Mouse (Mus musculus) urinary bladder, postnatal 0 days (tissue): ENCODE data around the gene Tdp2. TPM values are rescaled to one million over a fixed set of nuclear protein-coding genes. Genes with fewer than 3 reads are reported as not detected.

ENCODE experiments used
- polyA plus RNA-seq: library from polyadenylated mRNA; unstranded; fragments of >200 nt; fragmentation: Nextera tagmentation; extraction: Ambion mirVana; gene quantifications from 2 replicates; pipeline ENCODE4 v1.2.1, GENCODE M21; 2015

Tdp2 gene
- 19.6 and 20.8 TPM in 2 replicates for polyA plus RNA-seq

DNA sequence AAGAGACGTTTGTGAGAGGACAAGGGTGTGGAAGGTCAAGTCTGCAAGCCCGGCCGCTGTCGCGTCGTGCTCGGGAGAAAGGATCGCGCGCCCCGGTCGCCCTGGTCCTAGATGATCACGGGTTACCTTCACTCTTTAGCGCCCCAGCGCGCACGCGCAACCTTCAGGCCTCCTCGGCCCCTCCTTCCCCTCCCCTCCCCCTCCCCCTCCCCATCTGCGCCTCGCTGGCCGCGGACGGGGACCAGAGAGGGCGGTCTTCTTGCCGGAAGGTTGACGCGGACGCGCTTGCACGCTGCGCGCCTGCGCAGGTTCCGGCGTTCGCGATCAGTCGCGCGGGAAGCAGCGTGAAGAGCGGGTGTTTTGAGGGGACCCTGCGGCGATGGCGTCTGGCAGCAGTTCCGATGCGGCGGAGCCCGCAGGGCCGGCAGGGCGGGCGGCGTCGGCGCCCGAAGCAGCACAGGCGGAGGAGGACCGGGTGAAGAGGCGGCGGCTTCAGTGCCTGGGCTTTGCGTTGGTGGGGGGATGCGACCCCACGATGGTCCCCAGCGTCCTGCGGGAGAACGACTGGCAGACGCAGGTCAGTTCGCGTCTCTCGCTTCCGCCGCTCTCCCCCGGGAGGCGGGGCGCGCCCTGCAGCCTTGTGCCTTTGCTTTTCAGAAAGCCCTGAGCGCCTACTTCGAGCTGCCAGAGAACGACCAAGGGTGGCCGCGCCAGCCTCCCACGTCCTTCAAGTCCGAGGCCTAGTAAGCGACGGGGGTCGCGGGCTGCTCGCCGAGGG lies at the start of gene Tdp2, which contains the start of gene Acot13:
Tdp2 (plus strand) TSS at position 327 of the 778 bp plus-strand sequence.
Acot13 (minus strand) TSS at position 188 of the 778 bp plus-strand sequence.

DNA sequence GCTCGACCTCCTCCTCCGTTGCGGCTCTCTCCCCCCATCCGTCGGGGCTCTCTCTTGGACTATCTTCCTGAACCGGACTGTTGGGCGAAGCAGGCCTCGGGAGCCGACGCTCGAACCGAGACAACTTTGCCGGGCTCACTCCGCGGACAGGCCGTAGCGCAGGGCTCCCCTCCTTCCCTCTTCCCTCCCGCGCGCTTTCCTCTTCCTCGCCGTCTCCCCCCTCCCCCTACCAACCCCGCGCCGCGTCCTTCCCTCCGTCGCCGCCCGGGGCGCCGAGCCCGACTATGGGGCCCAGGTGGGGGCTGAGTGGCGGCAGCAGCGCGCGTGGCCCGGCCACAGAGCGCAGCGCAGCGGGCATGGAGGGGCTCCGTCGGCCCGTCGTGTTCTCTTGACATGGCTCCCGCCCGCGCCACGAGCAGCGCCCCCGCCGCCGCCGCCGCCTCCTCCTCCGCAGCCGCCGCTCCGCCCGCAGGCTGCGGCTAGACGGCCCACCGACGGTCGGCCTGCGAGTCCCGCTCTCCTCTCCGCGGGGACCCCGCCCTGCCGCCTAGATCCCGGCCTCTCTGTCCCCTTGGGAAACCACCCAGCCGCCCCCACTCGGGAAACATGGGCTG lies 30.1 kb upstream of the Tdp2 start, which contains the start of gene BC005537:
BC005537 (plus strand) TSS at position 350 of the 614 bp plus-strand sequence.

GRCm38 (mm10) chr13:24844983-24845955 lies 13.8 kb downstream of the Tdp2 start, which contains the start of gene D130043K22Rik:
TSS of gene D130043K22Rik (plus strand) at chr13:24845135.

Other genes starting within 250 kb of the Tdp2 start
- gene Ripor2, start 249.5 kb upstream of the Tdp2 start, polyA plus RNA-seq, result 1.3 and 1.6 TPM in 2 replicates
- 0.20 TPM in 1 of 2 replicates, not detected in the other for gene Armh2, start 90.4 kb upstream of the Tdp2 start, polyA plus RNA-seq
- gene Gmnn, start 69.8 kb upstream of the Tdp2 start, polyA plus RNA-seq, result 30.7 and 43.8 TPM in 2 replicates
- gene BC005537, start 30.0 kb upstream of the Tdp2 start, polyA plus RNA-seq, result 12.5 and 13.4 TPM in 2 replicates
- gene Acot13, start 139 bp upstream of the Tdp2 start, polyA plus RNA-seq, result 62.6 and 71.7 TPM in 2 replicates
- gene D130043K22Rik, start 13.5 kb downstream of the Tdp2 start, polyA plus RNA-seq, result 0.04 TPM in 1 of 2 replicates, not detected in the other
- 2.5 and 2.6 TPM in 2 replicates for gene Aldh5a1, start 106.0 kb downstream of the Tdp2 start, polyA plus RNA-seq
- 1.5 and 1.6 TPM in 2 replicates for gene Gpld1, start 111.5 kb downstream of the Tdp2 start, polyA plus RNA-seq
- 11.9 and 17.8 TPM in 2 replicates for gene Mrs2, start 188.7 kb downstream of the Tdp2 start, polyA plus RNA-seq
- 0.19 and 0.41 TPM in 2 replicates for gene Dcdc2a, start 224.3 kb downstream of the Tdp2 start, polyA plus RNA-seq